Mouse (Mus musculus) intestine, embryonic 15.5 days (tissue): ENCODE measurements around the gene Pth. TPM values are rescaled to one million over a fixed set of nuclear protein-coding genes. Genes with fewer than 3 reads are reported as not detected.

Source experiments
- ATAC-seq: fragments of 200-750 bp; cut with Nextera tagmentation; 2 replicates; pipeline ENCODE4 v1.8.0; 2017; ENCODE audit warnings: moderate TSS enrichment, moderate library complexity
- H3K27ac ChIP-seq: fragments of 300-500 bp; sonication (generic); 2 replicates; pipeline ENCODE4 v1.5.1; 2015; ENCODE audit warnings: mild to moderate bottlenecking, inconsistent platforms
- H3K27me3 ChIP-seq: fragments of 300-500 bp; sonication (generic); replicated peaks from 2 replicates; pipeline ENCODE4 v1.6.1; 2015; ENCODE audit warnings: inconsistent platforms
- H3K36me3 ChIP-seq: fragments of 300-500 bp; sonication (generic); 2 replicates; pipeline ENCODE4 v1.6.1; 2015; ENCODE audit warnings: inconsistent platforms
- H3K4me1 ChIP-seq: fragments of 300-500 bp; sonication (generic); replicated peaks from 2 replicates; pipeline ENCODE4 v1.6.1; 2015; ENCODE audit warnings: inconsistent platforms
- H3K4me2 ChIP-seq: fragments of 300-500 bp; sonication (generic); replicated peaks from 2 replicates; pipeline ENCODE4 v1.6.1; 2015; ENCODE audit warnings: mild to moderate bottlenecking, inconsistent platforms
- H3K4me3 ChIP-seq: fragments of 300-500 bp; sonication (generic); replicated peaks from 2 replicates; pipeline ENCODE4 v1.5.1; 2015; ENCODE audit warnings: inconsistent platforms
- H3K9ac ChIP-seq: fragments of 300-500 bp; sonication (generic); 2 replicates; pipeline ENCODE4 v1.6.1; 2015; ENCODE audit warnings: inconsistent platforms
- H3K9me3 ChIP-seq: fragments of 300-500 bp; sonication (generic); 2 replicates; pipeline ENCODE4 v1.6.1; 2016; ENCODE audit warnings: inconsistent platforms
- WGBS: fragments of 180-500 bp; shearing (Covaris S2); methylation state at CpG from one replicate; pipeline ENCODE4 v1.1.7; 2015; 5-methylcytosine and 5-hydroxymethylcytosine counted together
- polyA plus RNA-seq: library from polyadenylated mRNA; unstranded; fragments of >200 nt; fragmentation: Nextera tagmentation; extraction: Ambion mirVana; gene quantifications from 2 replicates; pipeline ENCODE4 v1.2.1, GENCODE M21; 2015

Pth gene
- polyA plus RNA-seq, 1 experiment from 2014 or later, result not detected

- no peak overlapping the region for H3K27ac ChIP-seq
- no peaks in the 10 kb centered on the region for H3K9me3 ChIP-seq
- H3K27me3 ChIP-seq, result no peaks in the 10 kb centered on the region
- no peaks in the 10 kb centered on the region for H3K36me3 ChIP-seq
- H3K9ac ChIP-seq, result no peak overlapping the region
- no peaks in the 10 kb centered on the region for H3K4me1 ChIP-seq
- 25% methylated on average over 7 of the region's 7 CpGs for WGBS
- H3K4me3 ChIP-seq, result no peak overlapping the region
- peak; percentile 91 for ATAC-seq
- H3K4me2 ChIP-seq, result no peak overlapping the region
Observed at GRCm38 (mm10) chr7:113377875-113378658, 10.3 kb downstream of the Pth start.

GRCm38 (mm10) chr7:113372682-113373081, 15.7 kb downstream of the Pth start:
- no peaks in the 10 kb centered on the region for H3K9me3 ChIP-seq
- no peak overlapping the region for H3K4me3 ChIP-seq
- H3K36me3 ChIP-seq, result no peaks in the 10 kb centered on the region
- 89% methylated on average over 1 of the region's 1 CpGs for WGBS
- no peaks in the 10 kb centered on the region for H3K27me3 ChIP-seq
- no peak overlapping the region for H3K27ac ChIP-seq
- H3K4me2 ChIP-seq, result no peak overlapping the region
- H3K4me1 ChIP-seq, result 0 out of 2 replicates have a peak, but pooled peaks cover 2% of the 10 kb centered on the region
- H3K9ac ChIP-seq, result no peak overlapping the region
- no peak for ATAC-seq

GRCm38 (mm10) chr7:113369620-113370340, 18.6 kb downstream of the Pth start:
- Histone ChIP-seq H3K4me1 (0 out of 2 replicates have a peak, but pooled peaks cover 2% of the 10 kb centered on the region), H3K27ac (peak overlapping the region; percentile 82), H3K9me3 (no peaks in the 10 kb centered on the region), H3K27me3 (no peaks in the 10 kb centered on the region), H3K36me3 (no peaks in the 10 kb centered on the region), H3K4me2 (peak overlapping the region; percentile 90), H3K9ac (peak overlapping the region; percentile 75), H3K4me3 (peak overlapping the region; percentile 92)
- peak; percentile 87 for ATAC-seq
- under 1% methylated on average over 44 of the region's 44 CpGs for WGBS

DNA sequence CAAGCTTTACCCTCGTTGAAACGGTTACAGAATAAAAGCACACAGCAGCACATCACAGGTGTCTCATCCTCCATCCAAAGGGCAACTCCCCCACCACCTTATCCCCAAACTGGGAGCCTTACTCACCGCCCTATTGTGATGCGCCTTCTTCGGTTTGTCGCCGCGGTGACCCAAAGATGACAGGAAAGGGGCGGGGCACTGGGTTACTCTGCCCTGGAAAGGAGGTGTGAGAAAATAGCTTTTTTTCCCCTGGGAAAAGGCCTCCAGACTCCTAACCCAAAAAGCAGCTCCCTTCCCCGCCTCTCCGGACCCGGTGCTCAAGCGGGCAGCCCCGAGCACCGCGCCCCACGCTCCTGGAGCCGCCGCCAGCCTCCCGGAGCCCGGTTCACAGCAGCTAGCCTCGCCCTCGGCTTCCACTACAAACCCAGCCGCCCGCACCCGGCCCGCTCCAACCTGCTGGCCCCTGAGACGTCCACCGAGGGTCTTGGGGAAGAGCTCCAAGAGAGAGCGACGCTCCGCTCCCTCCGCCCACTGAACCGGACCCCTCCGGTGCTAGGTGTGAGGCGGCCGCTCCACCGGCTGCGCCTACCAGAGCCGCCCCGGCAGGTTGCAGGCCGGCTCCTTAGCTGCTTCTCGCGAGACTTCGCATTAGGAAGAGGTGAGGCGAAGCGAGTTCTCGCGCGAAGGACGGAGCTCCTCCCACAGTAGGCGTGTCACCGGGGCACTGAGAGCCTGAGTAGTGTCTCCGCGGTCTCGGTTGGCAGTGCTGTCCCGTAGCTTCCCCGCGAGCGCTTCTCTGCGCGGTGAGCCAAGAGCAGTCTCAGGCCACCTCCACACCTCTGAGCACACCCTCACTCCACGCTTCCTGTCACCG, 19.4 kb downstream of the Pth start, which contains the start of gene Btbd10:
Btbd10 (minus strand) TSS at position 647 of the 874 bp plus-strand sequence.
- peak within 1 kb of the TSS; percentile 90 for H3K4me2 ChIP-seq

GRCm38 (mm10) chr7:113367440-113367839, 20.9 kb downstream of the Pth start:
- H3K4me2 ChIP-seq, result no peak overlapping the region
- no peak overlapping the region for H3K27ac ChIP-seq
- H3K9ac ChIP-seq, result no peak overlapping the region
- 0 out of 2 replicates have a peak, but pooled peaks cover 2% of the 10 kb centered on the region for H3K4me1 ChIP-seq
- no peaks in the 10 kb centered on the region for H3K27me3 ChIP-seq
- 78% methylated on average over 4 of the region's 4 CpGs for WGBS
- no peaks in the 10 kb centered on the region for H3K9me3 ChIP-seq
- H3K4me3 ChIP-seq, result no peak overlapping the region
- no peaks in the 10 kb centered on the region for H3K36me3 ChIP-seq
- no peak for ATAC-seq

More for the DNA sequence above, 19.4 kb downstream of the Pth start, which contains the start of gene Btbd10:
- no peaks in the 10 kb centered on the region for H3K27me3 ChIP-seq
- H3K27ac ChIP-seq, result peak within 1 kb of the TSS; percentile 82
- H3K36me3 ChIP-seq, result no peaks in the 10 kb centered on the region
- peak within 1 kb of the TSS; percentile 75 for H3K9ac ChIP-seq
- no peaks in the 10 kb centered on the region for H3K9me3 ChIP-seq
- ATAC-seq, result peak; percentile 99
- H3K4me1 ChIP-seq, result 0 out of 2 replicates have a peak, but pooled peaks cover 2% of the 10 kb centered on the region
- peak within 1 kb of the TSS; percentile 92 for H3K4me3 ChIP-seq
- WGBS, result under 1% methylated on average over 62 of the region's 64 CpGs

DNA sequence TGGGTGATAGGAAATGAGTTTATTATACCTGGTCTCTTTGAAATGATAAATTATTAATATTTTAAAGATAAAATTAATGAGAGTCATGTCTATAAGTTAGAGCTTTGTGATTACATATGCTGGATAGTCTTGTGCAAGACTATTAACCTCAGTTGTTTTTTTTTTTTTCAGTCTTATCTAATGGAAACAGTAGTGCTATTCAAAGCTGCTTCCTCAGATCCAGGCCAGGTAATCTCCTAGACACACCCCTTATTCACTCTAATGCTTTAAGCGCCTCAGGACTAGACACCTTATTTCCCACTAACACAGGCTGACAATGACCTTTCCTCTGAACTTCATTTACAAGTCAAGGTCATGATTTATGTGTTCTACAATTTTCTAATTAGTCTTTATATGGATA, 39.3 kb downstream of the Pth start:
- H3K27me3 ChIP-seq, result no peaks in the 10 kb centered on the region
- H3K9ac ChIP-seq, result no peak overlapping the region
- no peak overlapping the region for H3K27ac ChIP-seq
- H3K4me1 ChIP-seq, result no peaks in the 10 kb centered on the region
- H3K9me3 ChIP-seq, result no peaks in the 10 kb centered on the region
- peak; percentile 63 for ATAC-seq
- H3K4me3 ChIP-seq, result no peak overlapping the region
- no peaks in the 10 kb centered on the region for H3K36me3 ChIP-seq
- whole genome bisulfite sequencing, result 63% methylated on average over 1 of the region's 1 CpGs
- H3K4me2 ChIP-seq, result no peak overlapping the region

GRCm38 (mm10) chr7:113347694-113348093, 40.7 kb downstream of the Pth start:
- ATAC-seq, result no peak
- Histone ChIP-seq H3K4me3 (no peak overlapping the region), H3K4me2 (no peak overlapping the region), H3K27me3 (no peaks in the 10 kb centered on the region), H3K4me1 (no peaks in the 10 kb centered on the region), H3K9me3 (no peaks in the 10 kb centered on the region), H3K27ac (no peak overlapping the region), H3K36me3 (no peaks in the 10 kb centered on the region), H3K9ac (no peak overlapping the region)
- 96% methylated on average over 2 of the region's 2 CpGs for WGBS

DNA sequence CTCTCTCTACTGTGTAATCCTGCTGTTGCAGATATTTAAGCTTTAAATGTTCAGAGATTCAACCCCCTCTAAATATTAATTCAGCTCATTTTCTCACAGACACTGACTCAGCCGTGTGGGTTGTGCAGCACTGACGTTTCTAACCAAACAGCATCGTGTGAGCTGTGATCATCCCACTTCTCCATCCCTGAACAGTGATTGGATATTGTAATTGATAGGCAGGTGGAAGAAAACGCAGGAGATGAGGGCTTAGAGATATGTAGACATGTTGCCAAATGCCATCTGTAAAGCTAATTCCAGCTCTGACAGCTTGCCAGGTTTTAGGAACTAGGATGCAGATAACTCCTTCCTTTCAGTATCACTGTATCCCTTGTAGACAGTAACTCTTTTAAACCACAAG, 41.1 kb downstream of the Pth start:
- Histone ChIP-seq H3K9me3 (no peaks in the 10 kb centered on the region), H3K4me1 (no peaks in the 10 kb centered on the region), H3K27ac (no peak overlapping the region), H3K4me2 (no peak overlapping the region), H3K27me3 (no peaks in the 10 kb centered on the region), H3K4me3 (no peak overlapping the region), H3K9ac (no peak overlapping the region), H3K36me3 (no peaks in the 10 kb centered on the region)
- 46% methylated on average over 4 of the region's 4 CpGs for WGBS
- no peak for ATAC-seq

Other genes starting within 250 kb of the Pth start
- gene Arntl, start 181.1 kb downstream of the Pth start, polyA plus RNA-seq, result 8.4 and 8.5 TPM in 2 replicates
- gene Btbd10, start 19.2 kb downstream of the Pth start, polyA plus RNA-seq, result 15.7 and 17.0 TPM in 2 replicates
- 52.2 and 63.2 TPM in 2 replicates for gene Far1, start 125.3 kb upstream of the Pth start, polyA plus RNA-seq